ENCODE assay signal across 14 mouse cellular contexts in the genomic region with DNA sequence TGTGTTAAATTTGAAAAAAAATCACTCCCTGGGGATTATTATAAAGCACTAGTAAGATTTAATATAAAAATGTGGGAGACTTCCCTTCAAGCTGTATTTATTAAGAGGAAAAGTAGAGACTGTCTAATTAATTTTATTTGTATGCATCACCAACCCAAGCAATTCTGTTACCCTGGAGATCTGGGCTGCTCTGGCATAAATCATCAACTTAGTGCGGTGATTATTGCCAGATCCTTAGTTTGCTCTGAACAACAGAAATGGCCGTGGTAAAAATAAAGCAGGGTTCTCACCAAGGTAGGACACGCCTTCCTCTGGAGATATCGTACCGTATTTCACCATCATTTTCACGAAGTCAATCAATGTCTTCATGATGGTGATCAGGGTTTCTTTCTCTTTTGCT. TPM values are rescaled to one million over a fixed set of nuclear protein-coding genes. Genes with fewer than 3 reads are reported as not detected.
"Had no signal": no experiment of that assay in that cellular context is flagged by ENCODE, and none has a peak within 500 bp of the region (broad histone marks: within the 10 kb centered on the region; RNA-seq: fewer than 3 reads in every experiment).

No protein-coding gene starts in this region.

- H3K4me3 ChIP-seq: limb, embryonic 13.5 days; midbrain, embryonic 12.5 days; myocyte had no signal

- DNase-seq: kidney, adult 11 months; kidney, postnatal 14 days; left cerebral cortex, postnatal 4 days; lung, adult 18-20 months; thymus, adult 18-20 months; thymus, postnatal 25 days had no signal

- H3K4me1 ChIP-seq: limb, embryonic 13.5 days; midbrain, embryonic 12.5 days had no signal

- H3K36me3 ChIP-seq: limb, embryonic 13.5 days had no signal

- H3K9ac ChIP-seq: limb, embryonic 13.5 days; liver, embryonic 14.5 days; midbrain, embryonic 12.5 days had no signal

- H3K9me3 ChIP-seq: limb, embryonic 13.5 days; midbrain, embryonic 12.5 days had no signal

- H3K27ac ChIP-seq: limb, embryonic 13.5 days; liver, embryonic 14.5 days; midbrain, embryonic 12.5 days; stomach, postnatal 0 days had no signal

- H3K4me2 ChIP-seq: limb, embryonic 13.5 days; midbrain, embryonic 12.5 days had no signal

- H3K27me3 ChIP-seq: limb, embryonic 13.5 days; midbrain, embryonic 12.5 days had no signal

RNA-seq across cellular contexts. Expression of a gene that starts 18.5 kb away (rescaled TPM):
- total RNA-seq: liver, adult 2 months; megakaryocyte-erythroid progenitor cell, adult 5-6 weeks; neutrophil, adult 5-6 weeks had no signal
- polyA plus RNA-seq: liver, adult 2 months; myocyte had no signal

RNA-seq across cellular contexts. Expression of a gene that starts 54.2 kb away (rescaled TPM):
- total RNA-seq: megakaryocyte-erythroid progenitor cell, adult 5-6 weeks had no signal
- polyA plus RNA-seq: liver, adult 2 months had no signal
